ENCODE assay signal across 8 mouse cellular contexts in the genomic region with DNA sequence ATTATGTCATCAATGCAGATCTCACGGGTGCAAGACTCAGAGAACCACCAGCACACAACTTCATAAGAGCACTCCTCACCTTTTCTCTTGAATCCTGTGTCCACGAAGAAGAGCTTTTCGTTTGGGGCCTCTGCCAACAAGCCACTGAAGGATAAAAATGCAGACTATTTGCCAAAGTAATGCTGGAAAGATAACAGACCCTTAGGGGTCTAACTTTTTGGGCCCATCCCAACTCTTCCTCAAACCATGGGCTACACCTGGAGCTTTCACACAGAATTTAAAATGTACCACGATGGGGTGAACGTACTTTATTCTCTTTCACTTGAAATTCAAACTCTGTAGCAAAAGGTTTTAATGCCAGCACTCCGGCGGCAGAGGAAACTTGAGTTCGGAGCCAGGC. TPM values are rescaled to one million over a fixed set of nuclear protein-coding genes. Genes with fewer than 3 reads are reported as not detected.
A peak's percentile ranks its signal among the peaks of the same experiment; 100 is the strongest.
DNase-seq lines count a peak whose midpoint lies in the region; ATAC-seq and TF ChIP-seq lines count a peak whose summit lies in the region.

No protein-coding gene starts in this region.

- peak overlapping the region; percentile 94 for H3K4me3 ChIP-seq in heart, adult 2 months
- peak overlapping the region; percentile 64 for H3K4me3 ChIP-seq in C2C12 (ENCODE audit: insufficient read depth, poor library complexity, severe bottlenecking)
- H3K4me3 ChIP-seq in forebrain, embryonic 11.5 days (ENCODE audit: low read depth, low read length), result peak overlapping the region; percentile 68
- peak overlapping the region; percentile 73 for H3K4me3 ChIP-seq in liver, embryonic 13.5 days (replicated peaks)

- TF ChIP-seq CTCF in heart, adult 2 months (IDR thresholded peaks at IDR 0.05), result no peak
- no peak for TF ChIP-seq CTCF in C2C12 (IDR thresholded peaks at IDR 0.05; ENCODE audit: control insufficient read depth, insufficient read depth, insufficient read length)

- ATAC-seq in forebrain, embryonic 11.5 days (replicated peaks; ENCODE audit: low FRiP score), result no peak
- ATAC-seq in liver, embryonic 13.5 days (ENCODE audit: low read depth), result no peak

- WGBS in heart, adult 2 months, result 2% methylated on average over 8 of the region's 8 CpGs
- WGBS in forebrain, embryonic 11.5 days, result 12% methylated on average over 8 of the region's 8 CpGs
- WGBS in liver, embryonic 13.5 days (ENCODE audit: insufficient replicate concordance), result 2% methylated on average over 8 of the region's 8 CpGs

- H3K79me2 ChIP-seq in heart, adult 2 months (replicated peaks; ENCODE audit: control insufficient read depth, insufficient read depth, low read length), result no peaks in the 10 kb centered on the region; the same call in none of the 2 replicates
- peaks cover 40% of the 10 kb centered on the region for H3K79me2 ChIP-seq in C2C12 (ENCODE audit: control insufficient read depth, insufficient read depth)

- no peak for DNase-seq in heart, adult 2 months
- DNase-seq in heart, adult 11 months, result no peak
- DNase-seq in forebrain, embryonic 11.5 days (ENCODE audit: low spot score), result no peak
- no peak for DNase-seq in liver, embryonic 13.5 days
- DNase-seq in adrenal gland, adult 18-20 months (ENCODE audit: low spot score in 2 of 2), result no peak
- DNase-seq in gastrocnemius, adult 18-20 months (ENCODE audit: low spot score), result no peak
- no peak for DNase-seq in embryo, embryonic 10.5 days (ENCODE audit: low spot score)

- no peak for TF ChIP-seq EP300 in heart, adult 2 months (IDR thresholded peaks at IDR 0.05; ENCODE audit: insufficient read depth, low read depth, low read length)

- no peak for TF ChIP-seq POLR2A in heart, adult 2 months (IDR thresholded peaks at IDR 0.05; ENCODE audit: insufficient read depth, low read depth, low read length)

- H3K79me3 ChIP-seq in C2C12 (ENCODE audit: low read depth), result peaks cover 25% of the 10 kb centered on the region

- intact Hi-C loops in heart, adult 2 months (cut with DNase I), result loop anchor here (1.0 to 10.0 kb wide), 2 partner anchors 8 to 340 kb away; a partner anchor contains a TSS

- H3ac ChIP-seq in C2C12 (ENCODE audit: control insufficient read depth, insufficient read length, low read depth), result peak overlapping the region; percentile 74

- H3K4me2 ChIP-seq in forebrain, embryonic 11.5 days (ENCODE audit: low read depth, low read length, severe bottlenecking), result peak overlapping the region; percentile 82
- H3K4me2 ChIP-seq in liver, embryonic 13.5 days, result peak overlapping the region; percentile 89

- peaks cover 17% of the 10 kb centered on the region for H3K4me1 ChIP-seq in heart, adult 2 months (ENCODE audit: control insufficient read depth, insufficient read depth, low read length)
- H3K4me1 ChIP-seq in forebrain, embryonic 11.5 days (replicated peaks; ENCODE audit: control insufficient read depth, insufficient read depth, low read length), result no peaks in the 10 kb centered on the region
- H3K4me1 ChIP-seq in liver, embryonic 13.5 days (replicated peaks), result peaks cover 60% of the 10 kb centered on the region

- H3K27me3 ChIP-seq in heart, adult 2 months (ENCODE audit: control insufficient read depth, insufficient read depth, low read length), result no peaks in the 10 kb centered on the region
- no peaks in the 10 kb centered on the region for H3K27me3 ChIP-seq in C2C12 (ENCODE audit: control insufficient read depth, insufficient read depth, insufficient read length)
- no peaks in the 10 kb centered on the region for H3K27me3 ChIP-seq in forebrain, embryonic 11.5 days (ENCODE audit: control insufficient read depth, insufficient read depth, low read length)
- peaks cover 5% of the 10 kb centered on the region; the same call in 1 of the 2 replicates for H3K27me3 ChIP-seq in liver, embryonic 13.5 days

- peak overlapping the region; percentile 22; the same call in 1 of the 2 replicates for H3K9ac ChIP-seq in heart, adult 2 months (ENCODE audit: low read depth, low read length)
- peak overlapping the region; percentile 80 for H3K9ac ChIP-seq in forebrain, embryonic 11.5 days (ENCODE audit: low read length)
- peak overlapping the region; percentile 78 for H3K9ac ChIP-seq in liver, embryonic 13.5 days

- H3K27ac ChIP-seq in heart, adult 2 months, result peak overlapping the region; percentile 98
- no peak overlapping the region; the same call in 1 of the 2 replicates for H3K27ac ChIP-seq in forebrain, embryonic 11.5 days (ENCODE audit: low read depth, low read length)
- peak overlapping the region; percentile 87 for H3K27ac ChIP-seq in liver, embryonic 13.5 days

- H3K36me3 ChIP-seq in heart, adult 2 months (ENCODE audit: control insufficient read depth, insufficient read depth, low read length), result peaks cover 18% of the 10 kb centered on the region
- H3K36me3 ChIP-seq in C2C12 (ENCODE audit: control insufficient read depth, insufficient read depth), result peaks cover 47% of the 10 kb centered on the region
- H3K36me3 ChIP-seq in forebrain, embryonic 11.5 days (ENCODE audit: control insufficient read depth, insufficient read depth, low read length), result peaks cover 10% of the 10 kb centered on the region; the same call in 1 of the 2 replicates
- peaks cover 48% of the 10 kb centered on the region for H3K36me3 ChIP-seq in liver, embryonic 13.5 days

- H3K9me3 ChIP-seq in forebrain, embryonic 11.5 days (ENCODE audit: control insufficient read depth, low read length), result no peaks in the 10 kb centered on the region
- H3K9me3 ChIP-seq in liver, embryonic 13.5 days (replicated peaks), result no peaks in the 10 kb centered on the region

TF ChIP-seq in C2C12, 6 proteins besides CTCF, POLR2A, EP300 and RAD21:
- TF ChIP-seq USF1 (IDR thresholded peaks at IDR 0.05; ENCODE audit: low read depth) (no peak), FOSL1 (IDR thresholded peaks at IDR 0.05; ENCODE audit: insufficient read depth, low read length, poor library complexity, severe bottlenecking) (no peak), CEBPB (IDR thresholded peaks at IDR 0.05; ENCODE audit: low read depth) (no peak), MYOD1 (IDR thresholded peaks at IDR 0.05; ENCODE audit: control insufficient read depth, insufficient read length, low read depth) (no peak), MAX (IDR thresholded peaks at IDR 0.05) (no peak), MYOG (IDR thresholded peaks at IDR 0.05; ENCODE audit: control insufficient read depth, extremely low read depth, insufficient read length) (no peak)

RNA-seq across cellular contexts. Expression of a gene that starts 0.7 kb away (rescaled TPM):
- total RNA-seq in heart, adult 2 months (2021), result 100 to 1,000 TPM; 117 to 143 TPM
- polyA plus RNA-seq in heart, adult 2 months (2012; rRNA removed), result 56.3 and 60.0 TPM in 2 replicates
- 228 TPM for polyA plus RNA-seq in C2C12 (2012; fragmentation: generic; extraction: Trizol)
- polyA plus RNA-seq in forebrain, embryonic 11.5 days (2014; fragmentation: Nextera tagmentation; extraction: Ambion mirVana), result 169 and 174 TPM in 2 replicates
- 122 and 132 TPM in 2 replicates for polyA plus RNA-seq in liver, embryonic 13.5 days (2015; fragmentation: Nextera tagmentation; extraction: Ambion mirVana)
- total RNA-seq in adrenal gland, adult 18-20 months (2021), result 100 to 1,000 TPM; 181 to 185 TPM
- 10 to 100 TPM; 82.3 to 91.7 TPM for total RNA-seq in gastrocnemius, adult 18-20 months (2021)

RNA-seq across cellular contexts. Expression of a gene that starts 22.2 kb away (rescaled TPM):
- 10 to 100 TPM; 76.8 to 91.3 TPM for total RNA-seq in heart, adult 2 months (2021)
- polyA plus RNA-seq in heart, adult 2 months (2012; rRNA removed), result 81.9 and 100 TPM in 2 replicates
- polyA plus RNA-seq in C2C12 (2012; fragmentation: generic; extraction: Trizol), result 98.7 TPM
- polyA plus RNA-seq in forebrain, embryonic 11.5 days (2014; fragmentation: Nextera tagmentation; extraction: Ambion mirVana), result 10.4 and 11.3 TPM in 2 replicates
- 3.9 and 4.6 TPM in 2 replicates for polyA plus RNA-seq in liver, embryonic 13.5 days (2015; fragmentation: Nextera tagmentation; extraction: Ambion mirVana)
- 100 to 1,000 TPM in 1 of 2 experiments, 10 to 100 TPM in 1; 28.7 to 121 TPM for total RNA-seq in adrenal gland, adult 18-20 months (2021)
- total RNA-seq in gastrocnemius, adult 18-20 months (2021), result 10 to 100 TPM; 24.9 to 37.4 TPM

RNA-seq across cellular contexts. Expression of a gene that starts 23.0 kb away (rescaled TPM):
- 100 to 1,000 TPM; 170 to 195 TPM for total RNA-seq in heart, adult 2 months (2021)
- 312 and 325 TPM in 2 replicates for polyA plus RNA-seq in heart, adult 2 months (2012; rRNA removed)
- polyA plus RNA-seq in C2C12 (2012; fragmentation: generic; extraction: Trizol), result 423 TPM
- polyA plus RNA-seq in forebrain, embryonic 11.5 days (2014; fragmentation: Nextera tagmentation; extraction: Ambion mirVana), result 944 and 965 TPM in 2 replicates
- polyA plus RNA-seq in liver, embryonic 13.5 days (2015; fragmentation: Nextera tagmentation; extraction: Ambion mirVana), result 368 and 374 TPM in 2 replicates
- 100 to 1,000 TPM; 179 to 265 TPM for total RNA-seq in adrenal gland, adult 18-20 months (2021)
- total RNA-seq in gastrocnemius, adult 18-20 months (2021), result 1,000 to 10,000 TPM; 1,514 to 1,837 TPM

Comparison
In these comparisons a context has a peak if more than half of its experiments do, and no peak if none do; other contexts are left out.
1. H3K9ac ChIP-seq: peak in every context shown above with its lines; median percentile 80 in forebrain, embryonic 11.5 days; 78 in liver, embryonic 13.5 days; 22 in heart, adult 2 months.